Mouse (Mus musculus) thymus, postnatal 0 days (tissue): ENCODE data around the gene Slc2a4. TPM values are rescaled to one million over a fixed set of nuclear protein-coding genes. Genes with fewer than 3 reads are reported as not detected.
"Not testable (repeated sequence)": the region's sequence is repeated elsewhere in the genome, so short reads cannot be mapped to it uniquely, and the experiment has no call there.

Experiments used
- DNase-seq: peaks from one replicate; pipeline ENCODE4 v3.0.0-alpha.2; 2015; ENCODE audit warnings: low spot score
- polyA plus RNA-seq: library from polyadenylated mRNA; unstranded; fragments of >200 nt; fragmentation: Nextera tagmentation; extraction: Ambion mirVana; gene quantifications from 2 replicates; pipeline ENCODE4 v1.2.1, GENCODE M21; 2015

The Slc2a4 gene
- polyA plus RNA-seq, 1 experiment from 2014 or later = 11.9 TPM

GRCm38 (mm10) chr11:69939731-69940130 lies 8.3 kb downstream of the Slc2a4 start:
- DNase-seq = no peak

GRCm38 (mm10) chr11:69939181-69939580 lies 8.8 kb downstream of the Slc2a4 start:
- DNase-seq = no peak

GRCm38 (mm10) chr11:69938401-69938979 lies 9.5 kb downstream of the Slc2a4 start:
- no peak for DNase-seq

- DNase-seq = no peak
Measured at GRCm38 (mm10) chr11:69937834-69938233, 10.2 kb downstream of the Slc2a4 start.

- no peak for DNase-seq
Measured at GRCm38 (mm10) chr11:69937385-69937784, 10.6 kb downstream of the Slc2a4 start.

- no peak for DNase-seq
Measured at GRCm38 (mm10) chr11:69936714-69937347, 11.2 kb downstream of the Slc2a4 start.

GRCm38 (mm10) chr11:69936156-69936555 lies 11.8 kb downstream of the Slc2a4 start:
- DNase-seq = no peak

- DNase-seq = peak; percentile 91
Measured at GRCm38 (mm10) chr11:69935137-69935879, 12.7 kb downstream of the Slc2a4 start, which contains the start of gene Ybx2. Ybx2 (plus strand) TSS chr11:69935796.

- no peak for DNase-seq
Measured at GRCm38 (mm10) chr11:69934681-69935080, 13.3 kb downstream of the Slc2a4 start.

GRCm38 (mm10) chr11:69934169-69934568 lies 13.8 kb downstream of the Slc2a4 start:
- DNase-seq = peak; percentile 89

GRCm38 (mm10) chr11:69933066-69933465 lies 14.9 kb downstream of the Slc2a4 start:
- no peak for DNase-seq

GRCm38 (mm10) chr11:69932254-69932653 lies 15.7 kb downstream of the Slc2a4 start:
- no peak for DNase-seq

- DNase-seq = no peak
Measured at GRCm38 (mm10) chr11:69931769-69932168, 16.2 kb downstream of the Slc2a4 start.

- DNase-seq = peak; percentile 45
Measured at GRCm38 (mm10) chr11:69930967-69931537, 16.9 kb downstream of the Slc2a4 start.

- not testable (repeated sequence) for DNase-seq
Measured at GRCm38 (mm10) chr11:69930176-69930575, 17.8 kb downstream of the Slc2a4 start.

GRCm38 (mm10) chr11:69929712-69930111 lies 18.3 kb downstream of the Slc2a4 start:
- DNase-seq = no peak

GRCm38 (mm10) chr11:69927501-69927900 lies 20.5 kb downstream of the Slc2a4 start:
- no peak for DNase-seq

- no peak for DNase-seq
Measured at GRCm38 (mm10) chr11:69922796-69923195, 25.2 kb downstream of the Slc2a4 start.

GRCm38 (mm10) chr11:69922012-69922756 lies 25.8 kb downstream of the Slc2a4 start:
- peak; percentile 34 for DNase-seq

- DNase-seq = peak; percentile 100
Measured at GRCm38 (mm10) chr11:69921114-69922011, 26.6 kb downstream of the Slc2a4 start, which contains the start of gene Eif5a. Eif5a (minus strand) TSS chr11:69921958.
